In the genomic region with DNA sequence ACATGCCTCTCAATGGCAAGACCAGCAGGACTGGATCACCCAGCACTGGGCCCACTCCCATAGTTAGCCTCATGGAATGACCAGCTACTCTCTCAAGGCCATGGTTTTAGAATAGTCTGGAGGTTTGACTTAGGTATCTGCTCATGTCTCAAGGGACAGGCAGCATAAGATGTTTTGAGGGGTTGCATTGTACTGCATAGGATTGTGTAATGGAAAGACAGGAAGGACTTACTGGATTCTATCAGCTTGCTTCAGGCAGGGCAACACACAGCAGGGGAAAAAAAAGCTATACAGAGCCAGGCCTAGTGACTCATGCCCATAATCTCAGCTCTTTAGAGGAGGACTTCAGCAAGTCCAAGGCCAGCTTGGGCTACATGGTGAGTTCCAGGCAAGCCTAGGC, we compare ENCODE assay signal across 11 mouse cellular contexts. TPM values are rescaled to one million over a fixed set of nuclear protein-coding genes. Genes with fewer than 3 reads are reported as not detected.
DNase-seq lines count a peak whose midpoint lies in the region; ATAC-seq lines count a peak whose summit lies in the region.
"Had no signal": no experiment of that assay in that cellular context is flagged by ENCODE, and none has a peak within 500 bp of the region (broad histone marks: within the 10 kb centered on the region; RNA-seq: fewer than 3 reads in every experiment).

No protein-coding gene starts in this region.

- no peak overlapping the region for H3K4me2 ChIP-seq in hindbrain, embryonic 12.5 days (replicated peaks)
- H3K4me2 ChIP-seq in hindbrain, embryonic 13.5 days = no peak overlapping the region
- H3K4me2 ChIP-seq in midbrain, embryonic 16.5 days (ENCODE audit: low read length) = no peak overlapping the region; the same call in 1 of the 2 replicates
- H3K4me2 ChIP-seq in midbrain, embryonic 13.5 days (replicated peaks) = no peak overlapping the region
- H3K4me2 ChIP-seq: liver, embryonic 11.5 days had no signal

- no peak overlapping the region for H3K27ac ChIP-seq in hindbrain, embryonic 12.5 days
- no peak overlapping the region for H3K27ac ChIP-seq in hindbrain, embryonic 13.5 days
- no peak overlapping the region for H3K27ac ChIP-seq in midbrain, embryonic 16.5 days (ENCODE audit: low read length)
- no peak overlapping the region for H3K27ac ChIP-seq in midbrain, embryonic 13.5 days
- H3K27ac ChIP-seq: kidney, embryonic 15.5 days had no signal

- H3K9ac ChIP-seq in hindbrain, embryonic 12.5 days = no peak overlapping the region
- no peak overlapping the region for H3K9ac ChIP-seq in hindbrain, embryonic 13.5 days
- no peak overlapping the region for H3K9ac ChIP-seq in midbrain, embryonic 16.5 days (ENCODE audit: low read depth, low read length)
- H3K9ac ChIP-seq in midbrain, embryonic 13.5 days (replicated peaks) = no peak overlapping the region
- H3K9ac ChIP-seq: kidney, embryonic 15.5 days had no signal

- no peaks in the 10 kb centered on the region for H3K36me3 ChIP-seq in hindbrain, embryonic 12.5 days
- no peaks in the 10 kb centered on the region for H3K36me3 ChIP-seq in hindbrain, embryonic 13.5 days
- H3K36me3 ChIP-seq in midbrain, embryonic 16.5 days (ENCODE audit: control insufficient read depth, insufficient read depth, low read length) = no peaks in the 10 kb centered on the region
- no peaks in the 10 kb centered on the region for H3K36me3 ChIP-seq in midbrain, embryonic 13.5 days
- H3K36me3 ChIP-seq: kidney, embryonic 15.5 days had no signal

- H3K9me3 ChIP-seq in hindbrain, embryonic 12.5 days (replicated peaks) = no peaks in the 10 kb centered on the region
- no peaks in the 10 kb centered on the region for H3K9me3 ChIP-seq in hindbrain, embryonic 13.5 days
- H3K9me3 ChIP-seq in midbrain, embryonic 16.5 days (replicated peaks; ENCODE audit: control insufficient read depth, low read length, poor library complexity, severe bottlenecking) = no peaks in the 10 kb centered on the region
- H3K9me3 ChIP-seq in midbrain, embryonic 13.5 days = no peaks in the 10 kb centered on the region
- H3K9me3 ChIP-seq: kidney, embryonic 15.5 days had no signal

- peaks cover 9% of the 10 kb centered on the region for H3K4me1 ChIP-seq in hindbrain, embryonic 12.5 days
- peaks cover 6% of the 10 kb centered on the region; the same call in 1 of the 2 replicates for H3K4me1 ChIP-seq in hindbrain, embryonic 13.5 days (replicated peaks)
- peaks cover 7% of the 10 kb centered on the region; the same call in 1 of the 2 replicates for H3K4me1 ChIP-seq in midbrain, embryonic 16.5 days (ENCODE audit: control insufficient read depth, insufficient read depth, low read length)
- peaks cover 16% of the 10 kb centered on the region for H3K4me1 ChIP-seq in midbrain, embryonic 13.5 days (replicated peaks)

- peak; percentile 10 for DNase-seq in adrenal gland, postnatal 10 days
- no peak for DNase-seq in adrenal gland, postnatal 25 days
- no peak for DNase-seq in layer of hippocampus, postnatal 10 days (ENCODE audit: low spot score in 2 of 2)
- no peak for DNase-seq in testis, postnatal 10 days (ENCODE audit: low spot score)
- DNase-seq: B cell, adult 2 months had no signal

- ATAC-seq in hindbrain, embryonic 12.5 days (ENCODE audit: low FRiP score) = peak; percentile 13; the same call in 1 of the 2 replicates
- no peak for ATAC-seq in hindbrain, embryonic 13.5 days (ENCODE audit: low FRiP score)
- peak; percentile 17; the same call in 1 of the 2 replicates for ATAC-seq in midbrain, embryonic 16.5 days
- no peak; the same call in 1 of the 2 replicates for ATAC-seq in midbrain, embryonic 13.5 days

- no peak overlapping the region for H3K4me3 ChIP-seq in hindbrain, embryonic 12.5 days
- H3K4me3 ChIP-seq in hindbrain, embryonic 13.5 days = no peak overlapping the region
- no peak overlapping the region for H3K4me3 ChIP-seq in midbrain, embryonic 16.5 days (ENCODE audit: low read depth, low read length)
- H3K4me3 ChIP-seq in midbrain, embryonic 13.5 days (replicated peaks) = no peak overlapping the region
- H3K4me3 ChIP-seq: kidney, embryonic 15.5 days had no signal

- H3K27me3 ChIP-seq in hindbrain, embryonic 12.5 days = no peaks in the 10 kb centered on the region
- H3K27me3 ChIP-seq in hindbrain, embryonic 13.5 days = no peaks in the 10 kb centered on the region
- H3K27me3 ChIP-seq in midbrain, embryonic 16.5 days (ENCODE audit: control insufficient read depth, insufficient read depth, low read depth, low read length) = no peaks in the 10 kb centered on the region
- H3K27me3 ChIP-seq in midbrain, embryonic 13.5 days = no peaks in the 10 kb centered on the region
- H3K27me3 ChIP-seq: kidney, embryonic 15.5 days had no signal

RNA-seq across cellular contexts. Expression of gene Arrdc4, which starts 31.1 kb away (rescaled TPM):
- total RNA-seq in adrenal gland, postnatal 10 days (2021) = 10 to 100 TPM; 20.1 to 25.6 TPM
- total RNA-seq in adrenal gland, postnatal 25 days (2021) = 14.6 and 18.5 TPM in 2 replicates
- polyA plus RNA-seq in hindbrain, embryonic 12.5 days (2016; fragmentation: Nextera tagmentation; extraction: Ambion mirVana) = 29.5 and 29.8 TPM in 2 replicates
- 25.2 and 26.3 TPM in 2 replicates for polyA plus RNA-seq in hindbrain, embryonic 13.5 days (2015; fragmentation: Nextera tagmentation; extraction: Ambion mirVana)
- 22.6 and 24.1 TPM in 2 replicates for polyA plus RNA-seq in midbrain, embryonic 16.5 days (2015; fragmentation: Nextera tagmentation; extraction: Ambion mirVana)
- 18.3 and 22.2 TPM in 2 replicates for polyA plus RNA-seq in midbrain, embryonic 13.5 days (2015; fragmentation: Nextera tagmentation; extraction: Ambion mirVana)
- total RNA-seq in layer of hippocampus, postnatal 10 days (2021) = 10 to 100 TPM; 25.2 to 26.0 TPM

Comparison
In these comparisons a context has a peak if more than half of its experiments do, and no peak if none do; other contexts are left out.
1. ATAC-seq: peak in hindbrain, embryonic 12.5 days (single experiment) and midbrain, embryonic 16.5 days (single experiment); none in hindbrain, embryonic 13.5 days (single experiment) and midbrain, embryonic 13.5 days (single experiment).